Mouse (Mus musculus): ENCODE results near the gene Capn11. TPM values are rescaled to one million over a fixed set of nuclear protein-coding genes. Genes with fewer than 3 reads are reported as not detected.

Capn11 gene
- total and polyA plus RNA-seq, 2 experiments from 2014 or later, result 1.3 to 1.5 TPM

- WGBS, result 28% methylated on average over 5 of the region's 5 CpGs
- no peak for ATAC-seq
These were observed 48.8 kb downstream of the Capn11 start for GRCm38 (mm10) chr17:45610144-45610866.

GRCm38 (mm10) chr17:45608396-45608795 is 50.7 kb downstream of the Capn11 start:
- no peak for DNase-seq

More at GRCm38 (mm10) chr17:45610144-45610866, 48.8 kb downstream of the Capn11 start:
- no peak overlapping the region for H3K9ac ChIP-seq
- DNase-seq, result no peak
- no peaks in the 10 kb centered on the region for H3K27me3 ChIP-seq (ENCODE audit: insufficient read depth, low read length)
- H3K36me3 ChIP-seq (ENCODE audit: insufficient read depth), result no peaks in the 10 kb centered on the region
- no peak overlapping the region for H3K4me2 ChIP-seq (ENCODE audit: low read depth)
- no peak overlapping the region for H3K27ac ChIP-seq (ENCODE audit: low read depth, low read length)
- no peaks in the 10 kb centered on the region for H3K9me3 ChIP-seq (ENCODE audit: low read length)
- no peak for TF ChIP-seq CTCF (IDR thresholded peaks at IDR 0.05; ENCODE audit: low read depth)
- no peaks in the 10 kb centered on the region for H3K4me1 ChIP-seq (ENCODE audit: insufficient read depth)
- no peak overlapping the region for H3K4me3 ChIP-seq (ENCODE audit: low read depth, low read length)

DNA sequence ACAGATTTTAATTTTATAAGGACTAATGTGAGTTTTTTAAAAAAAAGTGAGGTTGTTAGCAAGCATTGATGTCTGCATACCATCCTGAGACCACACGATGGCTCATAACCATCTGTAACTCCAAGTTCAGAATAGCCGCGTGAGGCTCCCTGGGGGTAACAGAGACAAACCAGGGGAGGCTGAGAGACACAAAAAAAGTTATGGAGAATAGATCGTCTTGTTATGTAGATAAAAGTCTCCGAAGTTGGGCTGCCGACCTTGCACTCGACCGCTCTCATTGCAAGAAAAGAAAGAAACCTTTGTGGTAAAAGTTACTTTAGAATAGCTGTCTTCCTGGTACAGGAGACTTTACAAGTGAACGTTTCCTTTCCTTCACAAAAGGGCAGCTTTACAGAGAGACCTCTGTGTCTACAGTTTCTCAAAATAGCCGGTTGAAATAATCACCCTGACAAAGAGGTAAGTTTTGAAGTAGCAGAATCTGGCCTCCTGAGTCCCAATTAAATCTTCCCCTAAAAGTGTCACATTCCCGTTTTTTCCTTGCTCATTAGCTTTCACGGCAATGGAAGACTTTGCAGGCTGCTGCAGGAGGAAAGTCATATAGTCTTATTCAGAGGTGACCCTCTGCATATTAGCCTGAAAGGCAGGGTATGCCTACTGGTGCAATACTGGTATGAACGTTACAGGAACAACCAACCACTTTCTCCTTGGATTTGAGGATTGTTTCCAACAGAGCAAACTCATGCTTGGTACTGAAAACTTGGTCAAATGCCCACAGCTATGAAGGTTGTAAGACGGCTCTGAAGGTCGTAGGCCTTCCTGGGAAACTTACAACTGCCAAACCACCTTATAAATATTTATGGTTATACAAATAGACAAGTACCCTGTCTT is 51.9 kb downstream of the Capn11 start:
- Histone ChIP-seq H3K27ac (ENCODE audit: low read depth, low read length) (no peak overlapping the region), H3K4me2 (ENCODE audit: low read depth) (no peak overlapping the region), H3K36me3 (ENCODE audit: insufficient read depth) (no peaks in the 10 kb centered on the region), H3K27me3 (ENCODE audit: insufficient read depth, low read length) (0 out of 2 replicates have a peak, but pooled peaks cover 2% of the 10 kb centered on the region), H3K4me1 (ENCODE audit: insufficient read depth) (no peaks in the 10 kb centered on the region), H3K9ac (no peak overlapping the region), H3K9me3 (ENCODE audit: low read length) (no peaks in the 10 kb centered on the region), H3K4me3 (ENCODE audit: low read depth, low read length) (no peak overlapping the region)
- DNase-seq (no peak), ATAC-seq (no peak)
- TF ChIP-seq CTCF (IDR thresholded peaks at IDR 0.05; ENCODE audit: low read depth), result no peak
- 70% methylated on average over 15 of the region's 15 CpGs for WGBS

More at GRCm38 (mm10) chr17:45608396-45608795, 50.7 kb downstream of the Capn11 start:
- no peak overlapping the region for H3K4me3 ChIP-seq (ENCODE audit: low read depth, low read length)
- H3K4me2 ChIP-seq (ENCODE audit: low read depth), result no peak overlapping the region
- H3K4me1 ChIP-seq (ENCODE audit: insufficient read depth), result no peaks in the 10 kb centered on the region
- H3K9ac ChIP-seq, result no peak overlapping the region
- H3K27ac ChIP-seq (ENCODE audit: low read depth, low read length), result no peak overlapping the region
- no peaks in the 10 kb centered on the region for H3K36me3 ChIP-seq (ENCODE audit: insufficient read depth)
- no peaks in the 10 kb centered on the region for H3K9me3 ChIP-seq (ENCODE audit: low read length)
- no peak for ATAC-seq
- no peaks in the 10 kb centered on the region for H3K27me3 ChIP-seq (ENCODE audit: insufficient read depth, low read length)
- WGBS, result 93% methylated on average over 4 of the region's 4 CpGs
- TF ChIP-seq CTCF (IDR thresholded peaks at IDR 0.05; ENCODE audit: low read depth), result no peak

DNA sequence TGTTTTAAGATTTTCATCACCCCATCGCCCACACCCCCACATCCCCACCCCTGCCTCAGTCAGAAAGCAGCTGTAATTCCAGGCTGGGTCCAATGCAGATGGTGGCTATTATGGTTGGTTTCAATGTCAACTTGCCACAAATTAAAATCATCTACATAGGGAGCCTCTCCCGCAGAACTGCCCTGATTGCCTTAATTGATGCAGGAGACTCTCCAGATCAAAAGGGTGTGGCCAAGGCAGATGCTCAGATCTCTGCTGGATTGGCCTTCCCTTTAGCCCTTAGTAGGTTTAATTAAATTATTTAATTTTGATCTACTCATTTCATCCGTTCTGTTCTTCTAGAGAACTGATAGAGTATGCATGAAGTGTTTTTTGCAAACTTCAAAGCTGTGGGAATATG is 56.1 kb downstream of the Capn11 start:
- Histone ChIP-seq H3K36me3 (ENCODE audit: insufficient read depth) (no peaks in the 10 kb centered on the region), H3K27ac (ENCODE audit: low read depth, low read length) (no peak overlapping the region), H3K4me2 (ENCODE audit: low read depth) (no peak overlapping the region), H3K27me3 (ENCODE audit: insufficient read depth, low read length) (peaks cover 7% of the 10 kb centered on the region; the same call in 1 of the 2 replicates), H3K4me1 (ENCODE audit: insufficient read depth) (no peaks in the 10 kb centered on the region), H3K4me3 (ENCODE audit: low read depth, low read length) (no peak overlapping the region), H3K9ac (no peak overlapping the region), H3K9me3 (ENCODE audit: low read length) (no peaks in the 10 kb centered on the region)
- DNase-seq, result no peak
- WGBS, result 67% methylated on average over 3 of the region's 3 CpGs
- no peak for TF ChIP-seq CTCF (IDR thresholded peaks at IDR 0.05; ENCODE audit: low read depth)
- no peak for ATAC-seq

DNA sequence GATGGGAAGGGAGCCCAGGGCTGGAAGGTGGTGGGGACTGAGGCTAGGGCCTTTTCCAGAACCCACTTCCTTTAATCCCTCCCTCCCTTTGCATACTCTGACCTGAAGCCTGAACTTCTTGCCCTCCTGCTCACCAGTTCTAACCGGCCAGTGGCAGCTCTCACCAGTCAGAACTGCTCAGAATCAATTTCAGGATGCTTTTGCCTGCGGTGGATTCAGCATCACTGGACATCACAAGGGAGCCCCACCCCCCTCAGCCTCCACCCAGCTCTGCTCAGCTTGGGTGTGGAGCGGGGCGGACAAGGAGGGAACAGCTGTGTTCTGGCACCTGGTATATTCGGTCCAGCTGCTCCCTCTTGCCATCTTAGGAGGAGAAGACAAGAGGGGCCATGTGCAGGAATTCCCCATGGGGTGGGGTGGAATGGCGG is 57.2 kb downstream of the Capn11 start, which contains the start of gene Mymx:
TSS of gene Mymx (minus strand) at position 226 of the 428 bp plus-strand sequence.
- no peak for TF ChIP-seq CTCF (IDR thresholded peaks at IDR 0.05; ENCODE audit: low read depth)
- no peak within 1 kb of the TSS for H3K27ac ChIP-seq (ENCODE audit: low read depth, low read length)
- DNase-seq (no peak), ATAC-seq (no peak)
- no peaks in the 10 kb centered on the region for H3K9me3 ChIP-seq (ENCODE audit: low read length)
- peaks cover 7% of the 10 kb centered on the region; the same call in 1 of the 2 replicates for H3K27me3 ChIP-seq (ENCODE audit: insufficient read depth, low read length)
- no peak within 1 kb of the TSS for H3K4me3 ChIP-seq (ENCODE audit: low read depth, low read length)
- 41% methylated on average over 6 of the region's 6 CpGs for WGBS
- no peak within 1 kb of the TSS for H3K9ac ChIP-seq
- H3K4me1 ChIP-seq (ENCODE audit: insufficient read depth), result no peaks in the 10 kb centered on the region
- no peaks in the 10 kb centered on the region for H3K36me3 ChIP-seq (ENCODE audit: insufficient read depth)
- H3K4me2 ChIP-seq (ENCODE audit: low read depth), result no peak within 1 kb of the TSS

DNA sequence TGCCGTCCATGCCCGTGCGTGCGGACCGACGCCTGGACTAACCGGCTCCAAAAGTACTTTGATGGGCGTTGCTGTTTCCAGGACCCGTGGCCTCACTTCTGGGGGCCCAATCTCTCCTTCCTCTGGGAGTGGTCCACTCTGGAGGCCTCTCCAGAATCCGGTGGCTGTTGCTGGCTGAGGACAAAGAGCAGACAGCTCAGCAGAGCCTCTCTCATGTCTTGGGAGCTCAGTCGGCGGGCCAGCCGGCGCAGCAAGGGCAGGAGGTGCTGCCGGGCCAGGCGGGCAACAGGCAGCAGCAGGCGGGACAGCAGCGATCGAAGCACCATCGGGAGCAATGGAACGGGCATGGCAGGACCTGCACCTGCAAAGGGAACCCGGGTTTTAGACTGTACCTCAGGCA is 57.8 kb downstream of the Capn11 start:
- no peak for TF ChIP-seq CTCF (IDR thresholded peaks at IDR 0.05; ENCODE audit: low read depth)
- no peak overlapping the region for H3K27ac ChIP-seq (ENCODE audit: low read depth, low read length)
- no peaks in the 10 kb centered on the region for H3K36me3 ChIP-seq (ENCODE audit: insufficient read depth)
- DNase-seq (no peak), ATAC-seq (no peak)
- peaks cover 7% of the 10 kb centered on the region; the same call in 1 of the 2 replicates for H3K27me3 ChIP-seq (ENCODE audit: insufficient read depth, low read length)
- WGBS, result 19% methylated on average over 22 of the region's 22 CpGs
- no peak overlapping the region for H3K4me2 ChIP-seq (ENCODE audit: low read depth)
- H3K4me1 ChIP-seq (ENCODE audit: insufficient read depth), result peaks cover 2% of the 10 kb centered on the region; the same call in 1 of the 2 replicates
- no peak overlapping the region for H3K9ac ChIP-seq
- H3K9me3 ChIP-seq (ENCODE audit: low read length), result no peaks in the 10 kb centered on the region
- H3K4me3 ChIP-seq (ENCODE audit: low read depth, low read length), result no peak overlapping the region

Data from forebrain, postnatal 0 days (tissue).